Mouse (Mus musculus) embryonic facial prominence, embryonic 12.5 days (tissue): ENCODE data around the gene Emd. TPM values are rescaled to one million over a fixed set of nuclear protein-coding genes. Genes with fewer than 3 reads are reported as not detected.

Experiments used
- microRNA-seq: library from miRNA; unstranded; fragments of <30 nt; microRNA quantifications from one replicate; pipeline ENCODE4, GENCODE M21; 2017
- polyA plus RNA-seq: library from polyadenylated mRNA; unstranded; fragments of >200 nt; fragmentation: Nextera tagmentation; extraction: Ambion mirVana; gene quantifications from 2 replicates; pipeline ENCODE4 v1.2.1, GENCODE M21; 2016

Emd gene
- polyA plus RNA-seq, 1 experiment from 2014 or later, result 24.4 TPM

Small RNA genes within 50 kb of the gene (microRNA-seq; reads per million reads assigned to microRNA genes)
- gene Mir7091, result 0.73 reads per million

Other genes starting within 250 kb of the Emd start
- gene Irak1, start 230.8 kb upstream of the Emd start, polyA plus RNA-seq, result 61.1 and 64.6 TPM in 2 replicates
- not detected in 2 replicates for gene Opn1mw, start 127.2 kb upstream of the Emd start, polyA plus RNA-seq
- 14.8 and 15.6 TPM in 2 replicates for gene Mecp2, start 119.3 kb upstream of the Emd start, polyA plus RNA-seq
- gene Tex28, start 86.8 kb upstream of the Emd start, polyA plus RNA-seq, result not detected in 2 replicates
- gene Tktl1, start 77.4 kb upstream of the Emd start, polyA plus RNA-seq, result 0.08 TPM in 1 of 2 replicates, not detected in the other
- gene Flna, start 4.9 kb upstream of the Emd start, polyA plus RNA-seq, result 359 and 360 TPM in 2 replicates
- 745 and 775 TPM in 2 replicates for gene Rpl10, start 16.1 kb downstream of the Emd start, polyA plus RNA-seq
- 84.4 and 85.7 TPM in 2 replicates for gene Taz, start 27.2 kb downstream of the Emd start, polyA plus RNA-seq
- 9.1 and 9.6 TPM in 2 replicates for gene Dnase1l1, start 27.6 kb downstream of the Emd start, polyA plus RNA-seq
- 114 and 120 TPM in 2 replicates for gene Atp6ap1, start 42.4 kb downstream of the Emd start, polyA plus RNA-seq
- 305 and 323 TPM in 2 replicates for gene Gdi1, start 50.3 kb downstream of the Emd start, polyA plus RNA-seq
- 66.3 and 68.5 TPM in 2 replicates for gene Fam50a, start 58.3 kb downstream of the Emd start, polyA plus RNA-seq
- gene Plxna3, start 74.4 kb downstream of the Emd start, polyA plus RNA-seq, result 25.1 and 31.1 TPM in 2 replicates
- 114 and 122 TPM in 2 replicates for gene Lage3, start 98.9 kb downstream of the Emd start, polyA plus RNA-seq
- gene Ubl4a, start 118.5 kb downstream of the Emd start, polyA plus RNA-seq, result 62.1 and 62.2 TPM in 2 replicates
- 16.4 and 18.2 TPM in 2 replicates for gene Slc10a3, start 118.7 kb downstream of the Emd start, polyA plus RNA-seq
- gene Fam3a, start 138.6 kb downstream of the Emd start, polyA plus RNA-seq, result 34.2 and 34.3 TPM in 2 replicates
- 19.4 and 20.0 TPM in 2 replicates for gene Ikbkg, start 138.6 kb downstream of the Emd start, polyA plus RNA-seq
- gene G6pdx, start 174.5 kb downstream of the Emd start, polyA plus RNA-seq, result 47.6 and 51.3 TPM in 2 replicates
- gene Gm6880, start 226.7 kb downstream of the Emd start, polyA plus RNA-seq, result not detected in 2 replicates